Mouse (Mus musculus): Measurements from ENCODE around the gene Aff4.
A peak's percentile ranks its signal among the peaks of the same experiment; 100 is the strongest.
"Not testable (repeated sequence)": the region's sequence is repeated elsewhere in the genome, so short reads cannot be mapped to it uniquely, and the experiment has no call there.

Aff4 gene

DNA sequence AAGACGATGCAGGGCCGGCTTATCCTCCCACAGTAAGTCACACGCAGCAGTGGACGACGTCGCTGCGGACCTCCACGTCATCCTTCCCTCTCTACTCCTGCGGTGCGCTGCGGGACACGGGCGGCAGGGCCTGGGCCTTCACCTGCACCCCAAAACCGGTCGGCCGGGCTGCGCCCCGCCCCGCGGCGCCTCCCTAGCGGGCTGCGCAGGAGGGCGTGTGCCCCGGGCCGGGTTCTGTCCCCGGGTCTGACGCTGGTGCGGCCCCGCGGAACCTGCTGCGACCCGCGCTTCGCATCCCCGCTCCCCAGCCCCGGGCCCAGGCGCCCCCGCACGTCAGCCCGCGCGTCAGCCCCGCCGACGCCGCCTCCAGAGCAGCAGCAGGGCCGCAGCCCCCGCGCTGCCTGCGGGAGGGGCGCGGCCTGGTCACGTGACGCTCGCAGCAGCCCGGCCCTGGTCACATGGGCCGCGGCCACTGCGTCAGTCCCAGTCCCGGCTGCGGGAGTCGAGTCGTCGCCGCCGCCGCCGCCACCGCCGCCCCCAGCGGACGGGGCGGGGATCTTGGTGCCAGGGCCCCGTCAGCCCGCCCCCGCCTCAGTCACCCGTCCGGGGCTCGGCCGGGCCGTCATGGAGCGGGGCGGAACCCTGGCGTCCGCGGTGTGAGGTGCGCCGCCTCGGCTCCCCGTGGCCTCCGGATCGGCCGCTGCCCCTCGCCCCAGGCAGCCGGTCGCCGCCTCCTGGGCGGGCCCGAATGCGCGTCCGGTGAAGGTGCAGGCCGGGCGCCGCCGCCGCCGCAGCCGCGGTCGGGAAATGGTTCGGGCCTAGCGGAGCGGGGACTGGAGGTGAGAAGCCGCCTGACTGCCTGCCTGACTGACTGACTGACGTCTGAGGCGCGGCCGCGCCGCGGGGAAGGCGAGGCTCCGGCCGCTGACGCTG, at the start of gene Aff4:
Aff4 (plus strand) TSS at position 543 of the 933 bp plus-strand sequence.
- peak; percentile 80 for DNase-seq (ENCODE audit: low read depth, low spot score)

- DNase-seq (ENCODE audit: low read depth, low spot score) = no peak
Measured at GRCm38 (mm10) chr11:53301167-53301515, 49.5 kb upstream of the Aff4 start.

GRCm38 (mm10) chr11:53304044-53304840, 46.4 kb upstream of the Aff4 start:
- DNase-seq (ENCODE audit: low read depth, low spot score) = no peak

GRCm38 (mm10) chr11:53306965-53307364, 43.7 kb upstream of the Aff4 start:
- no peak for DNase-seq (ENCODE audit: low read depth, low spot score)

DNA sequence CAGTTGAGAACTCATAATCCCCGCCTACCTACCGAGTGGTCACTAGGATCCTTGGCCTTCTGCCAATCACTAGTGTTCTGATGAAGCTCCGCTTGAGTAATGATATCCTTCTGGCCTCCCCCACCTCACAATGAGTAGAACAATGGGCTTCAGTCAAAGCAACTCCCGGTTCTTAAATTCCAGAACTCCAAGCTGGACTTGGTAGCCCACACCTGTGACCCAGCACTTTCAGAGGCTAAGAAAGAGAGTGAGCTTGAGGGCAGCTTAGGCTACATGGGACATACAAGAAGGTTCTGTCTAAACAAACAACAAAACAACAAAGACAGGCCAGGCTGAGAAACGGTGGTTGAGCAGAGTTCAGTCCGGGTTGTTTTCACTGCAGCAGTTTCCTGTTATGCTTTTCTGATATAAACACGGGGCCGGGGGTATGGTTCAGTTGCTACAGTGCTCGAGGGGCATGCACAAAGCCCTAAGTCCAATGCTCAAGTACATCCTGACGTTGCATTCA, 43.0 kb upstream of the Aff4 start:
- no peak for DNase-seq (ENCODE audit: low read depth, low spot score)

DNA sequence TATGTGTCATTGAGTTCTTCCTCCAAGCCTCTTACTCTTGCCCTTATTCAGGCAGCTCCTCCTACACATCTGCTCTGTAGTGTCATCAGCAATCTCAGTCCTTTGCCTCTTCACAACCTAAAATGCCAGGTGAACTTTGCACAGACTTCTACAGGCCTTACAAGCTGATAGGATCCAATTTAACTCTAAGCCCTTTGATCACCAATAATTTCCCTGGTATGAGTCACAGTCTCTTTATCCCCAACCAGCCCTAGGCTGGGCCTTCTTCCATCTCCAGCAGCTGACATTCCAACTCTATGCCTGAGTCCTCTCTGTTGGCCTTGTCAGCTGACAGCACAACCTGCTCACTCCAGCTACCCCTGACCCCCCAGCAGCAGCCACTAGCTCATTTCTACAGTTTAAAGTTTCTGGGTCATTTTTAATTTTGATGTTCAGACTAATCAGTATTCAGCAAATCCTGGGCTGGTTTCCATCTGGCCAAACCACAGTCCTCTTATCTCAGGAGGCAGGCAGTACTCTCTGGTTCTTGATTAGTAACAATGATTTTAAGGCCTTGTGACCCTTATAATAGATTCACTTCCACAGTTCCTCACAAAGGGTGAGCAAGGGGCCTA, 42.3 kb upstream of the Aff4 start:
- DNase-seq (ENCODE audit: low read depth, low spot score) = no peak

- DNase-seq (ENCODE audit: low read depth, low spot score) = no peak
Measured at GRCm38 (mm10) chr11:53308884-53309310, 41.7 kb upstream of the Aff4 start.

GRCm38 (mm10) chr11:53311385-53311784, 39.2 kb upstream of the Aff4 start:
- no peak for DNase-seq (ENCODE audit: low read depth, low spot score)

DNA sequence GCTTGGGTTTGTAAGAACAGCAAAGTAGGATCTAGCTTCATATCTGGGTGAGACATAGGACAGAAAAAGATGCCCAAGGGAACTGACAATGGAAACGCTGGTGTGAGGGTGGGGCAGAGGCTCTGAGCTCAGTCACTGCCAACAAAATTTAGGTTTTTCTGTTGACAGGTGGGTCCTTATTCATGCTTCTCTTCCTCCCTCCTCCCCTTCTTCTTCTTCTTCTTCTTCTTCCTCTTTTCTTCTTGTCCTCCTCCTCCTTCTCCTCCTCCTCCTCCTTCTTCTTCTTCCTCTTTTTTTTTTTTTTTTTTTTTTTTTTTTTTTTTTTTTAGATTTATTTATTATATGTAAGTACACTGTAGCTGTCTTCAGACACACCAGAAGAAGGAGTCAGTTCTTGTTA, 37.8 kb upstream of the Aff4 start:
- not testable (repeated sequence) for DNase-seq (ENCODE audit: low read depth, low spot score)

DNA sequence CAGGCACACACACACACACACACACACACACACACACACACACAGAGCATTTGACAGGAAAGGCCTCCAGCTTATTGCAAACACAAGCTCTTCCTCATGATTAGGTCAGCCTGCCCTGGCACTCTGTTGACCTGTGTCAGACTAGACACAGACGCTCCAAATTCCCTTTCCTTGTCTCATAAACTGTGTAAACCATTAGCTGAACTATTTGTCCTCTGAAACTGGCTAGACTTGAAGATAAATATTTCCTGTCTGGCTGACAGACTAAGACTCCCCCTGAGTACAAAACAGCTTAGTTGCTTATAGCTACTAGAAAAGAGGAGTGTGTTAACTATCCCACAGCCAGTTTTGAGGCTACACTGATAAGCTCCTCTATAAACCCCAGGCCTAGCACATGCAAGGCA, 35.9 kb upstream of the Aff4 start:
- DNase-seq (ENCODE audit: low read depth, low spot score) = no peak

GRCm38 (mm10) chr11:53316996-53317395, 33.6 kb upstream of the Aff4 start:
- DNase-seq (ENCODE audit: low read depth, low spot score) = no peak

DNA sequence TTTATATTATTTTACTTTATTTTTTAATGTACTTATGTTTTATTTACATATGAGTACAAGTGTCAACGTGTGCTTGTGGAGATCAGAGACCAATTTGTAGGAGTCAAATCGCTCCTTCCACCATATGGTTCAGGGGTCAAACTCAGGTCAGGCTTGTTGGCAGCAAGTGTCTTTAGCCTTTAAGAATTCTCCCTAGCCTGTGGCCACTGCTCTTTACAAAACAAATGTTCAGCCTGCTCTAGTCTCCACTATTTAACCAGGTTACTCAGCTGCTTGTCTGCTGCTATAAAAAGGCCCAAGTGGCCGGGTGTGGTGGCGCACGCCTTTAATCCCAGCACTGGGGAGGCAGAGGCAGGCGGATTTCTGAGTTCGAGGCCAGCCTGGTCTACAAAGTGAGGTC, 32.6 kb upstream of the Aff4 start:
- DNase-seq (ENCODE audit: low read depth, low spot score) = no peak

- DNase-seq (ENCODE audit: low read depth, low spot score) = not testable (repeated sequence)
Measured at GRCm38 (mm10) chr11:53318568-53318967, 32.1 kb upstream of the Aff4 start.

GRCm38 (mm10) chr11:53319867-53320266, 30.8 kb upstream of the Aff4 start:
- DNase-seq (ENCODE audit: low read depth, low spot score) = not testable (repeated sequence)

- peak; percentile 72 for DNase-seq (ENCODE audit: low read depth, low spot score)
Measured at GRCm38 (mm10) chr11:53324512-53324968, 26.1 kb upstream of the Aff4 start, which contains the start of gene Zcchc10. Zcchc10 (plus strand) TSS chr11:53324679.

DNA sequence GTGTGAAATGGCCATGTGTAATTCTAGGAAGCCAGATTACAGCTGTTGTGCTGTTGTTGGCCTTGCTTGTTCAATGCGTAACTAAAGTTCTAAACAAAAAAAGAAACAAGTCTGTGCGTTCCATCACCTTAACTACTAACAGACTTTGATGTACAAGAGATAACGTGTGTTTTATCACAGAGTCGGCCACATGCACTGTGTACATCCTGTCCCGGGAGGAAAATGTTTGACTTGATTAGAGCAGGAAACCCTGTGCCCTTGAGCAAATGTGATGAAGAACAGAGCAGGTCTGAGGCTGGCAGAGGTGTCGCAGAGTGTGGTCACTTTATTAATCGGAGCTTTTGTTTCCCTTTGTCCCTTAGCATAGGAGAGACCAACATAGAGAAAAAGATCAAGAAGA, 20.3 kb upstream of the Aff4 start:
- DNase-seq (ENCODE audit: low read depth, low spot score) = no peak

GRCm38 (mm10) chr11:53331121-53331520, 19.5 kb upstream of the Aff4 start:
- DNase-seq (ENCODE audit: low read depth, low spot score) = no peak

- DNase-seq (ENCODE audit: low read depth, low spot score) = no peak
Measured at GRCm38 (mm10) chr11:53332076-53332680, 18.5 kb upstream of the Aff4 start.

GRCm38 (mm10) chr11:53335505-53336181, 15.0 kb upstream of the Aff4 start:
- DNase-seq (ENCODE audit: low read depth, low spot score) = no peak

DNA sequence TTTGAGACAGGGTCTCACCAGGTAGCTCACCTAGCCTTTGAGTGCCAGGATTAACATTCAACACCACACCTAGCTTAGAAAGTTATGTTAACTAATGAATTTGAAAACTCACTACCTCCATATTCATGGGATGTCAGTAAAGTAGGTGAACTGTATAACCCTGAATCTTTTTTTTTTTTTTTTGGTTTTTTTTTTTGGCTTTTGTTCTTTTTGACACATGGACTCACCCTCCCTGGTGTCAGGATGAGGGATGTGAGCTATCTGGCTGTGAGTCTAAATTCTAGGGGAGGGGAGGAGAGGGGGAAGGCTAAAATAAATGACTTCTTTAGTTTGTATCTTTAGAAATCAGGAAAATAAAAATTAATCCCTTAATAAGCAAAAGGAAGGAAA, 14.5 kb upstream of the Aff4 start:
- DNase-seq (ENCODE audit: low read depth, low spot score) = no peak

- no peak for DNase-seq (ENCODE audit: low read depth, low spot score)
Measured at GRCm38 (mm10) chr11:53336924-53337323, 13.7 kb upstream of the Aff4 start.
